Mouse (Mus musculus) embryonic facial prominence, embryonic 12.5 days (tissue): Measurements from ENCODE around the gene Kif24. TPM values are rescaled to one million over a fixed set of nuclear protein-coding genes. Genes with fewer than 3 reads are reported as not detected.

Experiments used
- ATAC-seq: fragments of 200-750 bp; cut with Nextera tagmentation; 2 replicates; pipeline ENCODE4 v1.8.0; 2017; ENCODE audit not compliant: insufficient number of reproducible peaks, insufficient read depth, low FRiP score, low TSS enrichment
- H3K27ac ChIP-seq: fragments of 300-500 bp; sonication (generic); 2 replicates; pipeline ENCODE4 v1.5.1; 2016; ENCODE audit warnings: mild to moderate bottlenecking
- H3K27me3 ChIP-seq: fragments of 300-500 bp; sonication (generic); 2 replicates; pipeline ENCODE4 v1.6.1; 2016; ENCODE audit warnings: mild to moderate bottlenecking, moderate library complexity
- H3K36me3 ChIP-seq: fragments of 300-500 bp; sonication (generic); 2 replicates; pipeline ENCODE4 v1.6.1; 2016; ENCODE audit warnings: mild to moderate bottlenecking
- H3K4me1 ChIP-seq: fragments of 300-500 bp; sonication (generic); 2 replicates; pipeline ENCODE4 v1.6.1; 2016
- H3K4me2 ChIP-seq: fragments of 300-500 bp; sonication (generic); replicated peaks from 2 replicates; pipeline ENCODE4 v1.6.1; 2016; ENCODE audit warnings: mild to moderate bottlenecking, moderate library complexity
- H3K4me3 ChIP-seq: fragments of 300-500 bp; sonication (generic); 2 replicates; pipeline ENCODE4 v1.5.1; 2016; ENCODE audit warnings: mild to moderate bottlenecking
- H3K9ac ChIP-seq: fragments of 300-500 bp; sonication (generic); 2 replicates; pipeline ENCODE4 v1.6.1; 2016; ENCODE audit warnings: mild to moderate bottlenecking, moderate library complexity
- H3K9me3 ChIP-seq: fragments of 300-500 bp; sonication (generic); 2 replicates; pipeline ENCODE4 v1.6.1; 2016; ENCODE audit warnings: mild to moderate bottlenecking, moderate library complexity
- WGBS: fragments of 180-500 bp; shearing (Covaris S2); methylation state at CpG from one replicate; pipeline ENCODE4 v1.1.7; 2016; 5-methylcytosine and 5-hydroxymethylcytosine counted together
- polyA plus RNA-seq: library from polyadenylated mRNA; unstranded; fragments of >200 nt; fragmentation: Nextera tagmentation; extraction: Ambion mirVana; gene quantifications from 2 replicates; pipeline ENCODE4 v1.2.1, GENCODE M21; 2016

The Kif24 gene
- polyA plus RNA-seq, 1 experiment from 2014 or later: 11.7 TPM

DNA sequence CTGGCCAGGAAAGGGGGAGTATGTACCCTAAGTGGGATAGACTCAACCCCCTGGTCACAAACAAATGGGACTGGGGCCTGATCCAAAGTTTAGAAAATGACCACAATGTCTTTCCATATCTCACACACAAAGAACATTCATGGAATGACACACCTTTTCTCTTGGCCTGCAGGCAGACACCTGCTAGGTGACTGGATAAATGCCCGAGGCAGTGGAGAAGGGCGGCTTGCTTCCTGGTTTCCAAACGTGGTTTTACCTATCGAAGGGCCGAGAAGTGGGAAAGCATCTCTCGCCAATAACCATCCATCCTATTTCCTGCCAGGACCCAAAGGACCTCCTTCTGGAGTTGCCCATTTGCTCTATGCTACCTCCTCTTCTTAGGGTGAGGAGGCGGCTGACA, 28.3 kb upstream of the Kif24 start:
- H3K4me1 ChIP-seq: peaks cover 8% of the 10 kb centered on the region
- H3K4me3 ChIP-seq: no peak overlapping the region
- H3K36me3 ChIP-seq: no peaks in the 10 kb centered on the region
- H3K9me3 ChIP-seq: no peaks in the 10 kb centered on the region
- WGBS: 76% methylated on average over 7 of the region's 7 CpGs
- peaks cover 28% of the 10 kb centered on the region for H3K27me3 ChIP-seq
- H3K9ac ChIP-seq: no peak overlapping the region
- H3K27ac ChIP-seq: no peak overlapping the region
- H3K4me2 ChIP-seq: no peak overlapping the region
- ATAC-seq: no peak

DNA sequence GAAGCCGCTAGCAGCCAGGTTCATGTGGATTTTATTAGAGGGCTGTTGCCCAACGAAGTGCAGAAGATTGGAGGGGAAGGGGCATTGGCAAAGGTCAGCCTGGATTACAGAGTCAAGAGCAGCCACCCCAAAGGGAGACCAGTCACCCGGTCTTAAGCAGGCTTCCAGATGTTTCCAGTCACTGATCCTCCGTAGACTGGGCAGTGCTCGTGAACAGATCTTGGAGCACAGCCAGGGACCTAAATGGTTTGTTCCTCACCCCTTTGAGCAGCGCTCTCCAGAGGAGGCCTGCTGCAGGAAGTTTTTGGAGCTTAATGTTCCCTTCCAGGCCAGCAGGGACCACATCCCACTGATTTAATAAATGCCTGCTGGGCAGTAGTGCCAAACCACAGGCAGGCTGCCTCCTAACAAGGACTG, 16.9 kb upstream of the Kif24 start:
- peak; percentile 50; the same call in 1 of the 2 replicates for ATAC-seq
- H3K27ac ChIP-seq: peak overlapping the region; percentile 54
- H3K4me1 ChIP-seq: peaks cover 10% of the 10 kb centered on the region; the same call in 1 of the 2 replicates
- no peak overlapping the region for H3K4me3 ChIP-seq
- no peaks in the 10 kb centered on the region for H3K9me3 ChIP-seq
- H3K9ac ChIP-seq: no peak overlapping the region
- H3K36me3 ChIP-seq: peaks cover 3% of the 10 kb centered on the region; the same call in 1 of the 2 replicates
- H3K4me2 ChIP-seq: no peak overlapping the region
- WGBS: 22% methylated on average over 6 of the region's 6 CpGs
- H3K27me3 ChIP-seq: 0 out of 2 replicates have a peak, but pooled peaks cover 3% of the 10 kb centered on the region

DNA sequence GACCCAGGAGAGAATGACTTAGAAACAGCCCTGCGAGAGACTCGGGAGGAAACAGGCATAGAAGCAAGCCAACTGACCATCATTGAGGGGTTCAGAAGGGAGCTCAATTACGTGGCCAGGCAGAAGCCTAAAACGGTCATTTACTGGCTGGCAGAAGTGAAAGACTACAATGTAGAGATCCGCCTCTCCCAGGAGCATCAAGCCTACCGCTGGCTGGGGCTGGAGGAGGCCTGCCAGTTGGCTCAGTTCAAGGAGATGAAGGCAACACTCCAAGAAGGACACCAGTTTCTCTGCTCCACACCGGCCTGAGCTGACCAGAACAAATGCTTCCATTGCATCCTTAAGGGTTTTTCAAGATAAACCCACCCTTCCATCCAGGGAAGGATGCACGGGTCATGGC, 15.6 kb upstream of the Kif24 start:
- ATAC-seq: no peak
- Histone ChIP-seq H3K4me1 (peaks cover 10% of the 10 kb centered on the region; the same call in 1 of the 2 replicates), H3K36me3 (peaks cover 3% of the 10 kb centered on the region; the same call in 1 of the 2 replicates)

DNA sequence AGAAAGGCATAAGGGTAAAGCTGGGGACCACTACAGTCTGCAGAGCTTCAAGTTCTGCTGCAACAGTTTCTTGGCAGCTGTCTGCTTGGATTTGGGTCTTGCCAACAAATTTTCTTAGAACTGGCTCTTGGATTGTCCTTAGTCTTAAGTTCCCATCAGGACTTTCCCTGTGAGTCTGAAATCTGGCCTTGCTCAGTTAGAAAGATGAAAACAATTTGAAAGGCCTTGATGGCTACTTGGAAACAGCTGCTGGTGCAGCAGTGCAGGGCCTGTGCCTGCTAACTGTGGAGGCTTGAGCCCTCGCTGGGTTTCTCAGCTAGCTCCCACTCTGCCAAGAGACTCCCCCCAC, 14.7 kb upstream of the Kif24 start:
- ATAC-seq: no peak

More for the DNA sequence above, 15.6 kb upstream of the Kif24 start:
- Histone ChIP-seq H3K27ac (no peak overlapping the region), H3K4me2 (no peak overlapping the region), H3K27me3 (0 out of 2 replicates have a peak, but pooled peaks cover 3% of the 10 kb centered on the region), H3K9ac (no peak overlapping the region), H3K4me3 (no peak overlapping the region), H3K9me3 (no peaks in the 10 kb centered on the region)
- WGBS: 86% methylated on average over 8 of the region's 8 CpGs

DNA sequence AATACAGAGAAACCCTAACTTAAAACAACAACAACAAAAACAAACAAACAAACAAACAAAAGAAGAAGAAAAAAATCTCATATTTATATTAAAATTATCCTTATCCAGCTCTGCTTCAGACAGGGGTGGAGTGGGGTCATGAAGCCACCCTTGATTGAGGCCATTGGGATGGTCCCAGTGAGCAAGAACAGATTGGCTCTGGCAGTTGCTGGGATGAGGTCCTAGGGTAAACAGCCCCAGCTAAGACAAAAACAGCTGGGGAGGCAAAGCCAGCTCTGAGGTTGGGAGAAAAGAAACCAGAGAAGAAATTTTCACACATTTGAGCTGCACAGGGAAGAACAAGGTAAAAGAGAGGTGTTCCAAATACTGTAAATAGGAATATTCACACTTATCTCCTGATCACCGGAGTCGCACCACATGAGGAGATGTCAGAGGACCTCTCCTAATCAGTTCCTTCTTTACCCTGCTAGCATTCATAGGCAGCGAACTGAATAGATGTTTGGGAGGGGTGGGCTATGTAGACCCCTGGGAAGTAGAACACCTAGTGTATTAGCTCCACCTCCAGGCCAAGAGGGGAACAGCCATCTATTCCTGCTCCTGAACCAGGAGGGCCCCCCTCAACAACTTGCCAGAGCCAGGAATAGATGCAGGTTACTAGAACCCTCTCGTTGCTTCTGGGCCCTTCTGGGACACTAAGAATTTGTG, 14.2 kb upstream of the Kif24 start:
- Histone ChIP-seq H3K27me3 (0 out of 2 replicates have a peak, but pooled peaks cover 3% of the 10 kb centered on the region), H3K27ac (no peak overlapping the region), H3K9ac (no peak overlapping the region), H3K9me3 (no peaks in the 10 kb centered on the region), H3K4me1 (peaks cover 10% of the 10 kb centered on the region; the same call in 1 of the 2 replicates), H3K36me3 (peaks cover 3% of the 10 kb centered on the region; the same call in 1 of the 2 replicates), H3K4me3 (no peak overlapping the region), H3K4me2 (no peak overlapping the region)
- 51% methylated on average over 4 of the region's 4 CpGs for WGBS
- no peak for ATAC-seq

More for the DNA sequence above, 14.7 kb upstream of the Kif24 start:
- Histone ChIP-seq H3K9me3 (no peaks in the 10 kb centered on the region), H3K36me3 (peaks cover 3% of the 10 kb centered on the region; the same call in 1 of the 2 replicates), H3K27me3 (0 out of 2 replicates have a peak, but pooled peaks cover 3% of the 10 kb centered on the region), H3K4me1 (peaks cover 10% of the 10 kb centered on the region; the same call in 1 of the 2 replicates), H3K4me3 (no peak overlapping the region), H3K27ac (0 out of 2 replicates have a peak overlapping the region, but pooled peaks have one; percentile 23), H3K9ac (no peak overlapping the region), H3K4me2 (no peak overlapping the region)
- WGBS: 53% methylated on average over 1 of the region's 1 CpGs

DNA sequence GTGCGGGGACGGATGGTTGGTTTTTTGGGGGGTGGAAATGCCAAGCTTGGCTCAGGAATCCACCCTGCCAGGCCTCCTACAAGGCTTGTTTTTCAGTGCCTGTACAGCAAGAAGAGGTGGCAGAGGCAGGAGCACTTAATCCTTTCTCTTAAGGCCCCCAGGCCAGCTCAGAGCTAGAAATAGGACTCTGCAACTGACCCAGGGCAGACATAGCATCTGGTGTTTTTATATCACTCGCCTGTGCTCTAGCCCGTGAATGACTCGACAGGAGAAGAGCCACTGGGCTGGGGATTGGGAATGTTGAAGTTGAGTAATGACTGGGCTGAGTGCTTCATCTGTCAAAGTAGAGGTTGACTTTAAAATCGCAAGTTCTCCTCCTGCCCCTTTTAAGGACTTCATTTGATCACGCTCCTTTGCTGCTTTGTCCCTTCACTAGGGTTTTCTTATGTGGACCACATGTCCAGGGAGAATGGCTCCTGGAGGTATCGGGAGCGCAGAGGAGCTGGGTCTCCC, 13.0 kb upstream of the Kif24 start:
- H3K4me1 ChIP-seq: peaks cover 10% of the 10 kb centered on the region; the same call in 1 of the 2 replicates
- peaks cover 3% of the 10 kb centered on the region; the same call in 1 of the 2 replicates for H3K36me3 ChIP-seq
- no peak for ATAC-seq
- 86% methylated on average over 9 of the region's 9 CpGs for WGBS
- H3K9me3 ChIP-seq: no peaks in the 10 kb centered on the region
- no peak overlapping the region for H3K4me3 ChIP-seq
- H3K9ac ChIP-seq: no peak overlapping the region
- no peak overlapping the region for H3K27ac ChIP-seq
- no peak overlapping the region for H3K4me2 ChIP-seq
- H3K27me3 ChIP-seq: no peaks in the 10 kb centered on the region

DNA sequence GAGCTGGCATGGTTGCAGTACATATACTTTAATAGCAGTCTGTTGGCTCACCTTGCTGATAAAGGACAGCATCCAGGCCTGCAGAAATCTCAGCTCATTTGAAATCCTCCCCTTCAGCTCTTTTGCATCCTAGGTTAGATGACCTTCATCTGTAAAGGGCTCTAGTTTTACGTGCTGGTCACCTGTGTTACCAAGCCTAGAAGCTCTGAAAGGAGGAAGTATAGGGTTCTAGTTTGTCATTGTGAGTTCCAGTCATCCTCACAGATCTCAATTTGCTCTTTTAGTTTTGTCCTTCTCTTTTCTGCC, 6.7 kb upstream of the Kif24 start:
- no peak overlapping the region for H3K4me2 ChIP-seq
- ATAC-seq: no peak
- no peaks in the 10 kb centered on the region for H3K36me3 ChIP-seq
- 88% methylated on average over 1 of the region's 1 CpGs for WGBS
- H3K9me3 ChIP-seq: no peaks in the 10 kb centered on the region
- H3K4me3 ChIP-seq: no peak overlapping the region
- H3K27me3 ChIP-seq: no peaks in the 10 kb centered on the region
- H3K9ac ChIP-seq: no peak overlapping the region
- H3K4me1 ChIP-seq: peaks cover 16% of the 10 kb centered on the region; the same call in 1 of the 2 replicates
- H3K27ac ChIP-seq: 0 out of 2 replicates have a peak overlapping the region, but pooled peaks have one; percentile 2

DNA sequence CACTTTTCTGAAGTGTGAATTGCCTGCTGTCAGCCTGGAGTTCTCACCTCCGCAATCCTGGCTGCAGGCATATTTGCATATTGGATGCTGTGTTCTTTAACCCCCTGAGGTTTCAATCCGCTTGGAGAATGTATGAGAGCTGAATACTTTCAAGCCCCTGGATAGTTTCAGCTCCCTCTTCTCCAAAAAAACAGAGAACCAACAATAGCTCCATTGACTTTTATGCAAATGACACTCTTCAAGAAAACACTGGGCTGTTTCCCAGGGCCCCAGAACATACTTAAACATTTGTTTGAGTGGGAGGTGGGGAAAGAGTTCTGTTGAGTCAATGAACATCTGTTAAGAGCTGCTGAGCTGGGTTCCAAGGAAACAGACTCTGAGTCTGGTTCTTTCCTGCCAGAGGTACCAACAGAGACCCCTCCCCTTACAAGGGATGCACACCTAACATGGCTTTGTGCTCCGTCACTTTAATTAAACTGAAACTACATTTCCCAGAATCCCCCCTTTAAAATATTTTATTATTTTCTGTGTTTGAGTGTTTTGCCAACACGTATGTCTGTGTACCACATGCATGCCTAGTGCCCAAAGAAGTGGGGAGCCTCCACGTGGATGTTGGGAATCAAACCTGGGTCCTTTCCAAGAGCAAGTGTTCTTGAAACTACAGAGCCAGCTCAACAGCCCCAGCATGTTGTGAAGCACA, 6.1 kb upstream of the Kif24 start:
- H3K4me3 ChIP-seq: no peak overlapping the region
- no peaks in the 10 kb centered on the region for H3K9me3 ChIP-seq
- no peaks in the 10 kb centered on the region for H3K36me3 ChIP-seq
- H3K4me1 ChIP-seq: peaks cover 16% of the 10 kb centered on the region; the same call in 1 of the 2 replicates
- H3K9ac ChIP-seq: no peak overlapping the region
- 0 out of 2 replicates have a peak overlapping the region, but pooled peaks have one; percentile 2 for H3K27ac ChIP-seq
- 40% methylated on average over 5 of the region's 5 CpGs for WGBS
- no peak for ATAC-seq
- no peaks in the 10 kb centered on the region for H3K27me3 ChIP-seq
- no peak overlapping the region for H3K4me2 ChIP-seq

DNA sequence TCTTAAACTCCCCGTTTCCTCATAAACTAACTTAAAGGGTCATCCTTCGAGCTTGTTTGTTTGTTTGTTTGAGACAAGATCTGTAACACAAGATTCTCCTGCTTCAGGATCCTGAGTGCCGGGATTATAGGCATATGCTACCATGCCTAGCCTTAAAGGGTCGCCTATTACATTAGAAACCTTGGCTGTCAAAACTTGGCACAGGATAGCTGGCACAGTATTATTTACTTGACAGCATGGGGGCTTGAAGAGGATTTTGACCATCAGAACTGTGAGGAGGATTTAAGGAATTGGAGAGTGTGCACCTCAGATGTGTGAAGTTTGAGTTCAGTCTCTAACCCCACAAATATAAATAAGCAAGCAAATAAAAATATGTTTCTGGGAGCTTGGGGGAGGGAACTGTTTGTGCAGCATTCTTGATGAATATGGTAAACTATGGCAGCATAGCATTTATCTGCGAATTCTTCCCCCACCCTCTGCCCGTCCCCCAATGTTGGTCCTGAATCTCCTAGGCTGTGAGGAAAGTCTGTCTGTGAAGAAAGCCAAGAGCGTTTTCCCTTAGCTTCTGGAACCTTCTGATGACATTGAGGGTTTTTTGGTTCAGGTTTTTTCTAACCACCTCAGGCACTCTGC, 5.5 kb upstream of the Kif24 start:
- H3K4me1 ChIP-seq: peaks cover 16% of the 10 kb centered on the region; the same call in 1 of the 2 replicates
- H3K4me2 ChIP-seq: no peak overlapping the region
- no peaks in the 10 kb centered on the region for H3K9me3 ChIP-seq
- ATAC-seq: no peak
- H3K36me3 ChIP-seq: no peaks in the 10 kb centered on the region
- H3K27ac ChIP-seq: no peak overlapping the region
- H3K27me3 ChIP-seq: no peaks in the 10 kb centered on the region
- WGBS: 58% methylated on average over 7 of the region's 7 CpGs
- H3K4me3 ChIP-seq: no peak overlapping the region
- no peak overlapping the region for H3K9ac ChIP-seq

DNA sequence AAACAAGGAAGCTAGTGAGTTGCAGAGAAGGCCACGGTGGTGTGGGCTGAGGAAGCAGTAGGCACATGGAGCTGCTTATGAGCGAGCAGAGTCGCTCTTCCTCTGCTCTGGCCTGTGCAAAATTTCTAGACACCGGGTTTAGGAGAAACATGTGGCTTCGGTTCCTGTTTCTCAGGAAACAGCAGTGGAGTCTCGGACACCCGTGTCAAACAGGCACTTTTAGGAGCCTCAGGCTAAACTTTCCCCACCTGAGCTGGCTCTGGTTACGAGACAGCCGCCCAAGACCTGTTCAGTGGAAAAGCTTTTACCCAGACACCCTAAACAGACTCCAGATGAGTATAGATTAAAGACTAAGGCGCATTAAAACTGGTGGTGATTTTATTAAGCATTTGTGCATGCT, 4.5 kb upstream of the Kif24 start:
- Histone ChIP-seq H3K27ac (peak overlapping the region; percentile 63; the same call in 1 of the 2 replicates), H3K27me3 (no peaks in the 10 kb centered on the region), H3K4me2 (no peak overlapping the region), H3K4me1 (peaks cover 16% of the 10 kb centered on the region; the same call in 1 of the 2 replicates), H3K9ac (no peak overlapping the region), H3K36me3 (no peaks in the 10 kb centered on the region), H3K4me3 (no peak overlapping the region), H3K9me3 (no peaks in the 10 kb centered on the region)
- ATAC-seq: no peak
- 36% methylated on average over 10 of the region's 10 CpGs for WGBS

DNA sequence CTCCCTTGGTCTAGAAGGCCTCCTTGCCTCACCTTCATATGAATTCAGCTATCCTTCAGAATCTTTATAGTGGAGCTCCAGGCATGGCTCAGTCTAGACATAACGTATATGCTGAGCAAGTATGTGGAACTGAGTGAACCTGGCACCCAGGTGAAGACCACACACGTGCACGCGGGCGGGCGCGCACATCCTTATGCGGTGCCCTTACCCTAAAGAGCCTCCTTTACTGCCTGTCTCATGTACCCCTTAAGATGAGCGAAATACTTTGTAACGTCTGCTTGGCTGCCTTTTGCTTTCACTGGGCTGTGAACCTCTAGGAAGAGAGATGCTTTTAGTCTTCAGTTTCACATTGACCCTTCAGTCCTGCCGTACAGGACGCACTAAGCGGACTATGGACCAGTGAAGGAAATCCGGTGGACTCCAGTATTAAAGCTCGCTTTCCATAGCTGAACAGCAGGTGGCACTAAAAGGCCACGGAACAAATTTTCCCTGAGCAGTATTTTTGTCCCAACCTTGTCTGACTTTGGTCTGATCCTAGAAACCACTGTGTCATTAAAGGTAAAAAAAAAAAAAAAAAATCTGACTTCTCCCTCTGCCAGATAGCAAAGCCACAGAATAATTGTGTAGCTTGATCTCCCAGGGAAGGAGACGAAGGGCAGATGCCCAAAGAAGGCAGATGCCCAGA, 3.9 kb upstream of the Kif24 start:
- H3K27me3 ChIP-seq: no peaks in the 10 kb centered on the region
- no peaks in the 10 kb centered on the region for H3K36me3 ChIP-seq
- no peak overlapping the region for H3K9ac ChIP-seq
- H3K9me3 ChIP-seq: no peaks in the 10 kb centered on the region
- H3K4me3 ChIP-seq: no peak overlapping the region
- ATAC-seq: no peak
- WGBS: 56% methylated on average over 17 of the region's 17 CpGs
- no peak overlapping the region for H3K27ac ChIP-seq
- H3K4me1 ChIP-seq: peaks cover 21% of the 10 kb centered on the region
- no peak overlapping the region for H3K4me2 ChIP-seq
